Mouse (Mus musculus) sigmoid colon, adult 10 weeks (tissue): ENCODE measurements around the gene Wnk3. TPM values are rescaled to one million over a fixed set of nuclear protein-coding genes. Genes with fewer than 3 reads are reported as not detected.

Experiments used
- polyA plus RNA-seq: library from polyadenylated mRNA; stranded (reverse); fragments of 350-450 nt; fragmentation: Illumina TruSeq; extraction: RNeasy Lipid Tissue Mini Kit (QIAGEN cat#74804); gene quantifications from one replicate; pipeline ENCODE4 v1.2.3, GENCODE M21; 2014; ENCODE audit warnings: low read depth, low replicate concordance

Wnk3 gene
- 0.79 TPM for polyA plus RNA-seq

DNA sequence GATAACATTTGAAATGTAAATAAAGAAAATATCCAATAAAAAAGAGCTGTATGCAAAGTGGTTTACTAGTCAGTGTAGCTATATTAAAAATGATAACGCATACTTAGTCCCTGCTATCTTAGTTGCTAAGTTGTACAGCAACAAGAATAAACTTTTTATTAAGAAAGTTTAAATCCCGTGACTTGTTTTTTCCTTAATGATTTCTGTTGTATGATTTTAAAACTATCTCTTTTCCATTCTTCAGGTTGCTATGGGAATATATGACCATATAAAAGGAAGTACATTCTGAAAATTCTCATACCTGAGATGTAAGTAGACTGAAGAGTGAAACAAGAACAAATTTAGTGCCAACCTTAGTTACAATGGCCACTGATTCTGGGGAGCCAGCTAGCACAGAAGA, at the start of gene Wnk3:
Wnk3 (plus strand) TSS at position 301 of the 400 bp plus-strand sequence.

DNA sequence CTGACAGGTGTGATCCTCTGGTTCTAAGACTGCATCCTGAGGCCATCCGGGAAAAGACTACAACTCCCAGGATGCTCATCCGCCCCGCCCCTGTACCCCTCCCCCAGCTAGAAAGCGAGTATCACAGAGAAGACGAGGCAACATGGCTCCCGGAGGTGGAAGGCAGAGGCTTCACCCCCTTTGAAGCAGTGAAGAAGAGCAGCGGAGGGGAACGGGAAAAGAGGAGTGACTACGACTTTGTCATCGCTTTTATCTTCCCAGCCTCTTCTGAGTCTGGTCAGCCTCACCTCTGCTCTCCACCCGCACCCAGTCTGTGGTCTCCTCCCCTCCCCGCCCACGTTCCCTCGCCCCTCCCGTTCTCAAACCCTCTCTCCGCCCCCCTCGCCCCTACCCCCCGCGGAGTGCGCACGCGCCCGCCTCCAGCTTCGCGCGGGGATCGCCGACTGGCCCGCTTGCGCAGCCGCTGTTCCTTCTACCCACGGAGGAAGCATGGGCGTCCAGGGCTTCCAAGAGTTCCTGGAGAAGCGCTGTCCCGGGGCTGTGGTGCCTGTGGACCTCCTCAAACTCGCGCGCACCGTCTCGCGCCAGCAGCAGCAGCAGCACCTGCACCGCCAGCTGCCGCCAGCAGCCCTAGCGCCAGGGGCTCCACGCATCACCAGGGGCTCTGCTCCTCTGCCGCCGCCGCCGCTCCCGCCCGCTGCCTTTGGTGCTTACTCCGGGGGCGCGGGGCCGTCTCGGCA, 146.1 kb downstream of the Wnk3 start, which contains the start of gene Fam120c:
Fam120c (plus strand) TSS at position 415 of the 740 bp plus-strand sequence.

Other genes starting within 250 kb of the Wnk3 start
- gene Gnl3l, start 180.8 kb upstream of the Wnk3 start, polyA plus RNA-seq, result 35.8 TPM
- gene Fgd1, start 151.9 kb upstream of the Wnk3 start, polyA plus RNA-seq, result 1.0 TPM
- gene Tsr2, start 101.5 kb upstream of the Wnk3 start, polyA plus RNA-seq, result 17.4 TPM
- 11.9 TPM for gene Fam120c, start 146.1 kb downstream of the Wnk3 start, polyA plus RNA-seq